Mouse (Mus musculus) lung, postnatal 25 days (tissue): ENCODE results near the gene Dspp.

Experiments
- DNase-seq: peaks from one replicate; pipeline ENCODE4 v3.0.0; 2022; ENCODE audit warnings: low spot score

Gene Dspp

DNA sequence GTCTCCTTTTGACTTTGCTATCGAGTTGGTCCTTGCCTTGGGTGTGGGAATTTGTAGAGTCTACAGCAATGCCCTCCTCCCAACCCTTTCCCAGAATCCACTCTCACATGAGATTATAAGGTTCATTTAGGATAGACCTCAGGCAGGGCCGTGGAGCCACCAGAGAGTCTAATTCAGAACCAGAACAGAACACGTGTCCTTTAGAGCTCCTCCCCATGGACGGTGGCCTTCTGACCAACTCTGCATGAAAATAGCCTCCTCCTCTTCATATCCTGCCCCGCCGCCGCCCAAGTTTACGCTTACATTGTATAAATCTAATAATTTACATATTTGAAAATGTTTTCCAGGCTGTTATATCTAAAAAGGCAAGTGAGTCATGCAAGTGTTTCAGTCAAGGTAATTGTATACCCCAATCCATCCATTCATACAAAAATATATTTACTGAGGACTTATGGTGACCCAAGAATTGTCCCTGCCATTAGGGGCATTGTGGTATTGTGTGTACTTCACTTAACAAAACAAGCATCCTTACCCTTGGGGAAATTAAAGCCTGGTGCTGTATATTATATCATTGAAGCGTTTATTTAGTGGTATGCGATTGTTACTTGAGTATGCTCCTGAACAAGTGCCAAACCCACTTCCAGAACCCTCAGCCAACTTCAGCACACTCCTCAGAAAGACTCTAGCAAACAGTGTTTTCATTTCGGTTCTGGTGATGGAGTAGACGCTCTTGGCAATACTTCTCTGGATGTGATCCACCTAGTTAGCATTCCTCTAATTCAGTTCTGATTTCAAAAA, 30.8 kb downstream of the Dspp start:
- peak; percentile 16 for DNase-seq

DNA sequence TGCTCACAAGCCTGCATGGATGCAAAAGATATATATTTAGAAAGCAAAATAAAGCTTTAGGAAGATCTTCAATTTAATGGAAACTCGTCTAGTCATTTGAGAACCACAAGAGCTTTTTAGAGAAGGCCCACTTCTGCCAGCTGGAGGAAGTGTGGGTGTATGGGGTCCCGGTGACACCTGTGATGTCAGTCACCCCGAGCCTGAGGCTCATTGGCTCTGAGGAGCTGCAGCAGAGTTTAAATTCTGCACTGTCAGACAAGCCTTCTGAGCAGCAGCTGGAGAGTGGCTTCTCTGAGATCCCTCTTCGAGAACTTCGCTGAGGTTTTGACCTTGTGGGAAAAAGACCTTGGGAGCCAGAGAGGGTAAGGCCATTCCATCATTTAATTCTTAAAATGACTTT, 31.8 kb downstream of the Dspp start, which contains the start of gene Dmp1:
Gene Dmp1 (plus strand): TSS at position 263 of the 400 bp plus-strand sequence.
- no peak for DNase-seq

DNA sequence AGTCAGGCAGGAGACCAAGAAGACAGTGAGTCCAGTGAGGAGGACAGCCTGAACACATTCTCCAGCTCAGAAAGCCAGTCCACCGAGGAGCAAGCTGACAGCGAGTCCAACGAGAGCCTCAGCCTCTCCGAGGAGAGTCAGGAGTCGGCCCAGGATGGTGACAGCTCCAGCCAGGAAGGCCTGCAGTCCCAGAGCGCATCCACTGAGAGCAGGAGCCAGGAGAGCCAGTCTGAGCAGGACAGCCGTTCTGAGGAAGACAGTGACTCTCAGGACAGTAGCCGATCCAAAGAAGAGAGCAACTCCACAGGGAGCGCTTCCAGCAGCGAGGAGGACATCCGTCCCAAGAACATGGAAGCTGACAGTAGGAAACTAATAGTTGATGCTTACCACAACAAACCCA, 42.0 kb downstream of the Dspp start:
- no peak for DNase-seq

DNA sequence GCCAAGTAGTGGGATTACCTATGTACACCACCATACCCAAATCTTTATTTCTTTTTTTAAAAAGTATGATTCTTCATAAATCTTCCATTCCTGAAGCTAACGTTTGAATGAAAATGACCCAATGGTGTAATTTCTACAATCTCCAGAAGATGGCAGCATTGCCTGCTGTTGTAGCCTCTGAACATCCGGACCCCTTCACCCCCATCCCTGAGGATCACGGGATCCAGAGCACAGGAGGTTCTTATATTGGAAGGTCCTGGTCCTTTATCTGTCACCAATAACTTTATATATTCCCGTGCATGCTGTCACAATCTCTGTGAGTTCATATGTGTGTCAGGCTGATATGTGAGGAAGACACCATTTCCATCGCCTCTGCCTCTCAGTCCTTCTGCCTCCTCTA, 48.4 kb downstream of the Dspp start:
- peak; percentile 34 for DNase-seq

DNA sequence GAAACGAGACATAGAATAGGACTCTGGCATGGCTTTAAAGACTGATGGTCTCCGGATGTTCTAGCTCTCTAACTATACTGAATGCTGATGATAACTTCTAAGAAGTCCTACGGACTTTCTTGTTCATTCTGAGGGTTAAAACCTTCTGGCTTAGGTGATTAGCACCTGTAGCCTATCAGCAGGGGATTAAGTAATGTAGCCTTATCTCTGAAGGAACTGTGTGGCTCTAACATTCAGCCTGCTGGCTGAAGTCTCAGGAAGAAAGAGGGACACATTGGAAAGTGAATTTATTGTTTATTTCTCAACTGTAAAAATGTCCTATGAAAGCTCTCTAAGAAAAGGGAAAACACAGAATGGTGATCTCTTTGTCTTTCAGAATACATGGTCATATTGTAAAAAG, 53.8 kb downstream of the Dspp start:
- DNase-seq, result no peak

DNA sequence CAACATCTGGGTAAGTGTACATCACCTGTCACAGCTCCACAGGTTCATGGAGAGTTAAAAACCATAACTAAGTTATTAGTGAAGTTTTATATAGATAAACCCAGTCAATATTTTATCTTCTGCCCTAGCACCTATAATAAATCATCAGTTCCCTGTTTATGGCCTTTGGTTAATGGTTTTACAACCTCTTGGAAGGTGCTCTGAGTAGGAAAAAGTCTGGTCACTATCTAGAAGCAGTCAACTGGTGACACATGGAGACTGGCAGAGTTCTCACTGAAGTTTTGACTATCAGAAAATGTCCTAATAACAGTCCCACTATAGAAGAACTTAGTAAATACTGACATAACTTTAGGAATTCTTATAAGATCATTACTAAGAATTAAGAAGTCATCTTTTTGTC, 54.2 kb downstream of the Dspp start:
- no peak for DNase-seq

DNA sequence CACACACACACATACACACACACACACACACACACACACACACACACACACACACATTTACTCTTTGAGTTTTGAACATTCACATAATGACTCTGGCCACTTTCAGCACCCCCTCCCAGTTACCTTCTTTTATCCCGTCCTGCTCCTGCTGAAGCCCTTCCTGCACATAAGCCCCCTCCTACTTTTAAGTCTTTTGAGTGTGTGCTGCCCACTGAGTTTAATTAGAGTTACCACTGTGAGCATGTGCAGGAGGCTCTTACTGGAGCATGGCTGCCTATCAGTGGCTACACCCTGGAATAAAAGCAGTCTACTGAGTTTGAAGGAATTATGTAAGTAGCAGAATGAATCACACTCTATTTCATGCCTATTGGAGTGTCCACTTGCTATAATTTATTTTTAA, 58.0 kb downstream of the Dspp start:
- DNase-seq, result no peak
